Mouse (Mus musculus) heart, postnatal 0 days (tissue): ENCODE results near the gene Asb6. TPM values are rescaled to one million over a fixed set of nuclear protein-coding genes. Genes with fewer than 3 reads are reported as not detected.

Source experiments
- ATAC-seq: fragments of 200-750 bp; cut with Nextera tagmentation; 2 replicates; pipeline ENCODE4 v1.8.0; 2017; ENCODE audit warnings: low read depth, moderate number of reproducible peaks, moderate library complexity; ENCODE audit not compliant: insufficient read depth
- DNase-seq: peaks from one replicate; pipeline ENCODE4 v3.0.0-alpha.2; 2016; ENCODE audit warnings: low spot score
- H3K27ac ChIP-seq: fragments of 300-500 bp; sonication (generic); 2 replicates; pipeline ENCODE4 v1.5.1; 2014; ENCODE audit warnings: low read depth, mild to moderate bottlenecking
- H3K27me3 ChIP-seq: fragments of 300-500 bp; sonication (generic); 2 replicates; pipeline ENCODE4 v1.6.1; 2014; ENCODE audit warnings: low read length, mixed read lengths; ENCODE audit not compliant: control insufficient read depth, insufficient read depth
- H3K36me3 ChIP-seq: fragments of 300-500 bp; sonication (generic); replicated peaks from 2 replicates; pipeline ENCODE4 v1.6.1; 2014; ENCODE audit warnings: low read length, mixed read lengths; ENCODE audit not compliant: control insufficient read depth, insufficient read depth
- H3K4me1 ChIP-seq: fragments of 300-500 bp; sonication (generic); 2 replicates; pipeline ENCODE4 v1.6.1; 2014; ENCODE audit warnings: antibody characterized with exemption; ENCODE audit not compliant: control insufficient read depth, insufficient read depth
- H3K4me2 ChIP-seq: fragments of 300-500 bp; sonication (generic); 2 replicates; pipeline ENCODE4 v1.6.1; 2014; ENCODE audit warnings: low read depth, mild to moderate bottlenecking, low read length, moderate library complexity
- H3K4me3 ChIP-seq: fragments of 300-500 bp; sonication (generic); 2 replicates; pipeline ENCODE4 v1.5.1; 2014; ENCODE audit warnings: low read depth, low read length
- H3K9ac ChIP-seq: fragments of 300-500 bp; sonication (generic); replicated peaks from 2 replicates; pipeline ENCODE4 v1.6.1; 2014; ENCODE audit warnings: low read depth, low read length, mixed read lengths
- H3K9me3 ChIP-seq: fragments of 300-500 bp; sonication (generic); replicated peaks from 2 replicates; pipeline ENCODE4 v1.6.1; 2016; ENCODE audit warnings: low read length; ENCODE audit not compliant: control insufficient read depth
- CTCF ChIP-seq: IDR thresholded peaks from 2 replicates; pipeline ENCODE4 v1.5.1; 2016; ENCODE audit warnings: antibody characterized with exemption, control low read depth, low read depth
- EP300 ChIP-seq: IDR thresholded peaks from 2 replicates; pipeline ENCODE4 v1.6.1; 2016; ENCODE audit warnings: antibody characterized with exemption, low read depth
- WGBS: fragments of 180-500 bp; shearing (Covaris S2); extraction: QIAGEN DNeasy Blood & Tissue Kit; methylation state at CpG from one replicate; pipeline ENCODE4 v1.1.7; 2014; 5-methylcytosine and 5-hydroxymethylcytosine counted together
- polyA plus RNA-seq: library from polyadenylated mRNA; unstranded; fragments of >200 nt; fragmentation: Nextera tagmentation; extraction: Ambion mirVana; gene quantifications from 2 replicates; pipeline ENCODE4 v1.2.1, GENCODE M21; 2015
- total RNA-seq: library from RNA; depleted of rRNA; stranded (reverse); fragments of >200 nt; gene quantifications from 2 replicates; pipeline ENCODE4 v1.2.3, GENCODE M21; 2014; ENCODE audit warnings: low replicate concordance

The Asb6 gene
- total and polyA plus RNA-seq, 2 experiments from 2014 or later, result 13.0 to 16.2 TPM

GRCm38 (mm10) chr2:30833644-30834043 lies 3.5 kb upstream of the Asb6 start:
- no peaks in the 10 kb centered on the region for H3K9me3 ChIP-seq
- 69% methylated on average over 5 of the region's 5 CpGs for WGBS
- H3K4me1 ChIP-seq, result peaks cover 5% of the 10 kb centered on the region; the same call in 1 of the 2 replicates
- H3K27me3 ChIP-seq, result no peaks in the 10 kb centered on the region
- ATAC-seq (no peak), DNase-seq (no peak)
- H3K36me3 ChIP-seq, result no peaks in the 10 kb centered on the region
- H3K4me3 ChIP-seq, result no peak overlapping the region
- H3K27ac ChIP-seq, result 0 out of 2 replicates have a peak overlapping the region, but pooled peaks have one; percentile 18
- H3K4me2 ChIP-seq, result no peak overlapping the region
- no peak for TF ChIP-seq CTCF
- TF ChIP-seq EP300, result no peak
- no peak overlapping the region for H3K9ac ChIP-seq

DNA sequence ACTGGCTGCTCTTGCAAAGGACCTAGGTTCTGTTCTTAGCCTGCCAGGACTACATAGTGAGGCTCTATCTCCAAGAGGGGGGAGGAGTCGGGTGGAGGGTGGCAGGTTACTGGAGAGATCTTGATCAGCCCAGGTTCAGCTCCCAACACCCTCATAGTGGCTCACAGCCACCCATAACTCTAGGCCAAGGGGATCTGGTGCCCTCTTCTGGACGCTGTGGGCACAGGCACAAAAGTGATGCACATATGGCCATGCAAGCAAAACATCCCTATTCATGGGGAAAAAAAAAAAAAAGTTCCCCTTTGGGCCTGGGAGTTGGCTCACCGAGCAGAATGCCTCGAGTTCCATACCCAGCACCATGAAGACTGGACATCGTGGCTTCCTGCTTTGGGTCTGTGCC lies 818 bp downstream of the Asb6 start:
- 43% methylated on average over 5 of the region's 5 CpGs for WGBS
- Histone ChIP-seq H3K4me2 (no peak overlapping the region), H3K4me1 (peaks cover 12% of the 10 kb centered on the region)

GRCm38 (mm10) chr2:30827749-30828475 lies 2.2 kb downstream of the Asb6 start:
- Histone ChIP-seq H3K9ac (peak overlapping the region; percentile 91), H3K36me3 (peaks cover 35% of the 10 kb centered on the region), H3K4me2 (peak overlapping the region; percentile 92), H3K4me3 (peak overlapping the region; percentile 96), H3K27ac (peak overlapping the region; percentile 77), H3K27me3 (no peaks in the 10 kb centered on the region), H3K9me3 (no peaks in the 10 kb centered on the region), H3K4me1 (peaks cover 12% of the 10 kb centered on the region)
- ATAC-seq, result peak; percentile 91
- under 1% methylated on average over 63 of the region's 63 CpGs for WGBS
- TF ChIP-seq CTCF (peak; percentile 98), EP300 (peak; percentile 63; the same call in 1 of the 2 replicates)
- DNase-seq, result peak; percentile 93

More for the DNA sequence above, 818 bp downstream of the Asb6 start:
- H3K36me3 ChIP-seq, result peaks cover 21% of the 10 kb centered on the region
- H3K4me3 ChIP-seq, result no peak overlapping the region
- no peak for ATAC-seq
- no peak overlapping the region for H3K9ac ChIP-seq
- H3K9me3 ChIP-seq, result no peaks in the 10 kb centered on the region
- DNase-seq, result no peak
- TF ChIP-seq EP300, result no peak
- peak; percentile 50 for TF ChIP-seq CTCF
- H3K27me3 ChIP-seq, result no peaks in the 10 kb centered on the region
- H3K27ac ChIP-seq, result no peak overlapping the region

GRCm38 (mm10) chr2:30826825-30827748 lies 3.0 kb downstream of the Asb6 start:
- TF ChIP-seq CTCF (peak; percentile 34), EP300 (no peak)
- H3K4me2 ChIP-seq, result peak overlapping the region; percentile 92
- H3K27me3 ChIP-seq, result no peaks in the 10 kb centered on the region
- peak; percentile 61 for DNase-seq
- no peaks in the 10 kb centered on the region for H3K9me3 ChIP-seq
- no peak for ATAC-seq
- peak overlapping the region; percentile 91 for H3K9ac ChIP-seq
- peaks cover 43% of the 10 kb centered on the region for H3K36me3 ChIP-seq
- H3K4me1 ChIP-seq, result peaks cover 12% of the 10 kb centered on the region
- H3K27ac ChIP-seq, result peak overlapping the region; percentile 77
- WGBS, result 31% methylated on average over 26 of the region's 26 CpGs
- peak overlapping the region; percentile 96 for H3K4me3 ChIP-seq

DNA sequence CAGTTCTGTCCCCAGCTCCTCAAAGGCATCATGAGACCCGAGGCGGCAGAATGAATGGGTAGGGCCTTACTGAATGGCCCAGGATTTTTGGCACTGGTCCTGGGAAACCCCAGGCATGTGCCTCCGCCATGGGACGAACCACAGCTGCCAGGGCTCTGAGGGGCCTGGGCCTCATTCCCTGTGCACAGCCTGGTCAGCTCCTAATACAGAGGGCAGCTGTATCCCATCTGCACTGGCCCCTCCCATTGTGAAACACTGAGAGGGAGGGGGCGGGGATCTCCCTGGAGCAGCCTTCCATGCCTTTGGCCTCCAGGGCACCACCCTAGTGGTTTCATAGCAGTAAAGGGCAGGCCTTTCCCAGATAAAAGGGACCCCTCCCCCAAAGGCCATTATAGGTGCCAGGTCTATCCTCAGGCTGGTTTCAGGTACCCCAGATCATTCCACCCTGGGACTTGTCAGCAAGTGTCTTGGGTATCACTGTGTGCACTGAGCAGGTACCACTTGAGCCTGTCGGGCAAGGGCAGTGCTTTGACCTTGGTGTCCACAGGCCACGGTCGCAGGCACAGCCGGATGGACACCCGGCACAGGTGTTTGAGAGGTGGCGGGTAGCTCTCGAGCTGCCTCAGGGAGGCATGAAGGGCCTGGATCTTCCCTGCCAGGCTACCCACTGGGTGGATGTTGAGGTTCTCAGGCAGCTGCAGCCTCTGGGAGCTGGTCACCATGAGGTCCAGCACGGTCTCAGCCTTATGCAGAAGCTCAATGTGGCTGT lies 6.6 kb downstream of the Asb6 start:
- Histone ChIP-seq H3K36me3 (peaks cover 70% of the 10 kb centered on the region), H3K27me3 (no peaks in the 10 kb centered on the region), H3K9ac (no peak overlapping the region), H3K4me2 (no peak overlapping the region), H3K4me1 (peaks cover 12% of the 10 kb centered on the region), H3K27ac (peak overlapping the region; percentile 16; the same call in 1 of the 2 replicates), H3K4me3 (no peak overlapping the region), H3K9me3 (no peaks in the 10 kb centered on the region)
- peak; percentile 25; the same call in 1 of the 2 replicates for ATAC-seq
- no peak for TF ChIP-seq CTCF
- no peak for TF ChIP-seq EP300
- 52% methylated on average over 13 of the region's 13 CpGs for WGBS
- peak; percentile 30 for DNase-seq
